Mouse (Mus musculus) erythroblast, adult 5-6 weeks (primary cell): Measurements from ENCODE around the gene Gm14597. TPM values are rescaled to one million over a fixed set of nuclear protein-coding genes. Genes with fewer than 3 reads are reported as not detected.
"Not testable (repeated sequence)": the region's sequence is repeated elsewhere in the genome, so short reads cannot be mapped to it uniquely, and the experiment has no call there.

ENCODE experiments used
- ATAC-seq: replicated peaks from 2 replicates; pipeline ENCODE4 v1.8.0; 2016; ENCODE audit warnings: moderate number of reproducible peaks, mild to moderate bottlenecking, moderate TSS enrichment, inconsistent platforms; ENCODE audit not compliant: poor library complexity, low FRiP score, severe bottlenecking
- total RNA-seq, 2 experiments: library from RNA; stranded (forward) in 1 of 2; stranded (reverse) in 1 of 2; fragments of 150-400 nt in 1 of 2; fragments of 200-764, 138-1000 nt in 1 of 2; gene quantifications; 2 replicates each; pipeline versions ENCODE4 v1.2.3 to v1.2.4; 2015 to 2017; ENCODE audit warnings: low replicate concordance in 2 of 2

The Gm14597 gene
- total RNA-seq (2015; ENCODE audit: low replicate concordance) (not detected in 2 replicates), total RNA-seq (2017; ENCODE audit: low replicate concordance) (not detected in 2 replicates)

DNA sequence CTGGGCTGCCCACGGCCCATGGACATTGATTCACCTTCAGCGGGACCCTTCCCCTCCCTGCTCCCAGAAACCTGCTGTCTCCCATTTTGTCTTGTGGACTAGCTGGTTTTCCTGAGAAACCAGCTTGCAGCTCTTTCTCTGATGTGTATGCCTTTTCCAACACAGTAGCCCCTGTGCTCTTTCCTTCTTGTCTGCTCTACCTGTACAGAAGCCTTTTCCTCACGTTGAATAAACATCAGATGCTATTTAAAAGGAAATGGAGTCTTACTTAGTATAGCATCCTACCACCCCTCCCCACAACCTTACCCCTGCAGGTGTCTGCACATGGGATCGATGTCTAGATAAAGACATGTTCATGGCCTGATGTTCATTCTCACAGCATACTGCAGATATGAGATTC, at the start of gene Gm14597:
TSS of gene Gm14597 (minus strand) at position 101 of the 400 bp plus-strand sequence.
- ATAC-seq = not testable (repeated sequence)

DNA sequence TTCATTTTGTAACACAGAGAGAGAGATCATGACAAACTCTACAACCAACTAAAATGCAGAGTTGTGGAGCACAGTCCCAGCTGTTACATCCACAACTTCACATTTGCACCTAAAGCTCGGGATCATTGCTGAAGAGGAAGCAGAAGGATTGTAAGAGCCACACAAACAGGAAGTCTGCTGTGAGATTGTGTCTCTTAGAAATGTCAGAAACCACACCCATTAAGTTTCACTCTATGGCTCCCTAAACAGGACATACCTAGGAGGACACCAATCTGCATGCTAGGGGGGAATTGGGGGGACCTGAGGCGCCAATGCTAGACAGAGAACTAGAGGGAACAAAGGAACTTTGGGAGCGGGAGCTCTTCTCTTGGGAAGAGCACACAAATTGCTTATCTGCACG, 44.1 kb upstream of the Gm14597 start:
- ATAC-seq = not testable (repeated sequence)

DNA sequence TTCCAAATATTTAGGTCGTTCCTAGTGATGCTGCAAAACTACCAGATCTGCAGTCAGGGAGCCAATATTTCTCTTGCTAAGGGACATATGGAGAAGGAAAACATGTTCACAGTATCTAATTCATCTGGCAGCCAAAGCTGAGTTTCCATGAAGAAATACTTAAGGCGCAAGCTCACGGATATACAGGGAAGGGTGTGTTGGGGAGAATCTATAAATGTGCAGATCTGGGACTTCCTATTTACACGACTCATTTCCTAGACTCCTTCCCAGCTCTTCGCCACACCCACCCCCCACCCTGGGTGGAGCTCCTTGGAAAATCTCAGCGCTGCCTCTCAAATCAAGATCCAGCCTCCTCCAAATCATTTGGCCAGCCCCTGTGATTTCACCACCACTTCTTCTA, 37.1 kb upstream of the Gm14597 start:
- no peak for ATAC-seq

DNA sequence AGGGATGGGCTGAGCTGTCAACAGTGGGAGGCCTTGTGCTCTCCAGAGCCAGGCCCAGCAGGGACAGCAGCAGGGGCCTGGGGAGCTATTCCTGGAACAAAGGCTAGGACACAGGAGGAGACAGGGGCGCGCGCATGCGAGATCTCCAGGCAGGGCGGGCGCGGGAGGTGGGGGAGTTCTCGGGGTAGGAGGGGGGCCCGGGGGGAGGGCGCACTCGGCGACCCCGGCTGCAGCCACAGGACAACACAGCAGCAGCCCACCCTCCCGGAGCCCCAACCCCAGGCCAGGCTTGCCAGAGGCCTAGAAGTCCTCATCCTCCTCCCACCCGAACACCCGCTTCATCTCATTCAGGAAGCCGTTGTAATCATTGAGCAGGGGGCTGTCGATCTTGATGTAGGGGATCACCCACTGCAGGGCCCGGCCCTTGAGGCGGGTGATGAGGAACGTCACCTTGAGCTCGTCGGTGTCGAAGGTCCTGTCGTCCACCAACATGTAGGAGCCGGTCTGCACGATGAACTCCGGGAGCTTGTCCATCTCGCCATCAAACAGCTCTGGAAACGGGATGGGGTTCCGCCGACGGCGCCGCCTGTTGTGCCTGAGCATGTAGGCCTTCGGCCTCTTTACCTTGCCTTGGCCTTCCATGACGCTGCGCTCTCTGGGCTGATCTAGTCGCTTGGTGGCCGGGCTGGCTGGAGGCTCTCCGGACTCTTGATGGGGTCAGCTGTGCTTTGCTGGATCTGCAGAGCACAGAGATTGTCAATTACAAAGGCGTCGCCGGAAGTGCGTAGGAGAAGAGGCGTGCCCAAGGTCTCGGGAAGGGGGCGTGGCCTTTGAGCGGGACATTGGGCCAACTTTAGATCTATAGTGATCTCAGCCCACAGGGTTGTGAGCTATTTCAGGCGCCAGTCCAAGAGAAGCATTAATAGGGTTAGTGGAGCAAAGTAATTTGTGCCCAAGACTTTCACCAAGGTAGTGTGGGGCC, 34.5 kb upstream of the Gm14597 start, which contains the start of gene Rtl8a:
TSS of gene Rtl8a (minus strand) at position 703 of the 982 bp plus-strand sequence.
- not testable (repeated sequence) for ATAC-seq

DNA sequence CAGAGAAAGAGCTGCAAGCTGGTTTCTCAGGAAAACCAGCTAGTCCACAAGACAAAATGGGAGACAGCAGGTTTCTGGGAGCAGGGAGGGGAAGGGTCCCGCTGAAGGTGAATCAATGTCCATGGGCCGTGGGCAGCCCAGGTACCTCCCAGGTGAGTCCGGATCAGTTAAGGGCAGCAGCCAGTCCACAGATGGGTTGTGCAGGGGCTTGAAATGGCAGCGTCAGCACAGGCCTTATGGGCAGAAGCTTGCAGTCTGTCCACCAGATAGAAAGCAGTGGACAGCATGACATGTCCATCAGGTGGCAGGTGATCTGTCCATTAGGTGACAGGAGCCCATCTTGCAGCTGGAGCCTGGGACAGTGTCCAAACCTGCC, 33.8 kb upstream of the Gm14597 start:
- ATAC-seq = not testable (repeated sequence)

DNA sequence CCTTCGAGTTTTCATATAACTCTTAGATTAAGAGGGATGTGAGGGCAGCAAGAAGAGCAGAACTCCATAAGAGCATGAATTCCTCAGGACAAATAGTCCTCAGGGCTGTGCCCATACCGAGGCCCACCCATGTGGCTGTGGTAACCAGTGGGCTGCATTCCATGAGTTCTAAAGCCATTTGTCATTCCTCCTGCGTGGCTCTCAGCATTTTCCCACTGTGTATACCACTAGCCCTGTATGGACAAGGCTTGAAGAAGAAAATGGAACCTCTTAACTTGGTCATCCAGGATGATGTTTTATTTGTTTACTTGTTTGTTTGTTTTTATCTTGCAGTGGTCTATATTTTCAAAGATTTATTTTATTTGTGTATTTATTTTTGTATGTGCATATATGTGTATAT, 29.3 kb upstream of the Gm14597 start:
- not testable (repeated sequence) for ATAC-seq

DNA sequence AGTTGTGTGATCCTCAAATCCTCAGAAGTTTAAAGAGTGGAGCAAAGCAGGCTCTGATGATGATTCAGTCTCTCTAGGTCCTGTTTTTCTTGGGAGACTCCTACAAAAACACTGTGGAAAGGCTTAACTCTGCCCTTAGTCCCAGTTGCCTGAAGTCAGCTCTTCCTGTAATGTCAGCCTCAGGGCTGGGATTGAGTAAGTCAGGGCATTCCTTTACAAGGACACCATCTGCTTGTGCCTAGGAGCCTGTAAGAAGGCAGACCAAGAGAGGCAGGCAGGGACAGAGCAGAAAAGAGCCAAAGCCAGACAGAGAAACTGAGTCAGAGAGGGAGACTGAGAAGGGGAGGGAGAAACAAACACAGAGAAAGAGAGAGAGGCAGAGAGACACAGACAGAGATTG, 2.6 kb upstream of the Gm14597 start:
- ATAC-seq = not testable (repeated sequence)

DNA sequence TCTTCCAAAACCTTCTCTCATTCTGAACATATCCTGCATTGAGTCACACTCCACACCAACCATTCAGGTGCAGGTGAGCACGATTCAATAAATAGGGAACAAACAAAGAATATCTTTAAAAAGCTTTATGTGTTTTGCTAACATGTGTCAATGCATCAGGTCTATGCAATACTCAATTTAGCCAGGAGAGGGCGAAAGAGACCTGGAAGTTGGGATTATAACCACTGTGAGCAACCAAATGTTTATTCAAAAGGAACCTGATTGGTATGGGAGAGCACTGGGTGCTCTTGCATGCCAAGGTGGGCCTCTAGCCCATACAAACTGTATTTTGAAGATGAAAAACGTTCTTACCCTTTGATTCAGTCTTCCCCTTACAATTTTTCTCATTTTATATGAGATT, 1.8 kb upstream of the Gm14597 start:
- no peak for ATAC-seq

DNA sequence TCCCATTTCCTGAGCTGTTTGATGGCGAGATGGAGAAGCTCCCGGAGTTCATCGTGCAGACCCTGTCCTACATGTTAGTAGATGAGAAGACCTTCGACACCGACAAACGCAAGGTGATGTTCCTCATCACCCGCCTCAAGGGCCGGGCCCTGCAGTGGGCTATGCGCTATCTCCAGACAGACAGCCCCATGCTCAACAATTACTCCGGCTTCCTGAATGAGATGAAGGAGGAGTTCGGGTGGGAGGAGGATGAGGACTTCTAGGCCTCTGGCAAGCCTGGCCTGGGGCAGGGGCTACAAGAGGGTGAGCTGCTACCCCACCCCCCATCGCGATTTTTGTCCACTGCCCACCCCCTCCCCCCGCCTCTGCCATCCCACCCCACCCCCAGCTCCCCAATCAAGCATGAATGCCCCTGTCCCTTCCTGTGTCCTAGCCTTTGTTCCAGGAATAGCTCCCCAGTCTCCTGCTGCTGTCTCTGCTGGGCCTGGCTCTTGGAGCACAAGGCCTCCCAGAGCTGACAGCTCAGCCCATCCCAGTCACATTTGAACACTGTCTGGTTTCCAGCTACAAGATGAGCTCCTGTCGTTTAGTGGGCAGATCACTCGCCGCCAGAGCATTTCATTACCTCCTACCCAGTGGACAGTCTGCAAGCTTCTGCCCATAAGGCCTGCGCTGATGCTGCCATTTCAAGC, 511 bp downstream of the Gm14597 start:
- no peak for ATAC-seq

DNA sequence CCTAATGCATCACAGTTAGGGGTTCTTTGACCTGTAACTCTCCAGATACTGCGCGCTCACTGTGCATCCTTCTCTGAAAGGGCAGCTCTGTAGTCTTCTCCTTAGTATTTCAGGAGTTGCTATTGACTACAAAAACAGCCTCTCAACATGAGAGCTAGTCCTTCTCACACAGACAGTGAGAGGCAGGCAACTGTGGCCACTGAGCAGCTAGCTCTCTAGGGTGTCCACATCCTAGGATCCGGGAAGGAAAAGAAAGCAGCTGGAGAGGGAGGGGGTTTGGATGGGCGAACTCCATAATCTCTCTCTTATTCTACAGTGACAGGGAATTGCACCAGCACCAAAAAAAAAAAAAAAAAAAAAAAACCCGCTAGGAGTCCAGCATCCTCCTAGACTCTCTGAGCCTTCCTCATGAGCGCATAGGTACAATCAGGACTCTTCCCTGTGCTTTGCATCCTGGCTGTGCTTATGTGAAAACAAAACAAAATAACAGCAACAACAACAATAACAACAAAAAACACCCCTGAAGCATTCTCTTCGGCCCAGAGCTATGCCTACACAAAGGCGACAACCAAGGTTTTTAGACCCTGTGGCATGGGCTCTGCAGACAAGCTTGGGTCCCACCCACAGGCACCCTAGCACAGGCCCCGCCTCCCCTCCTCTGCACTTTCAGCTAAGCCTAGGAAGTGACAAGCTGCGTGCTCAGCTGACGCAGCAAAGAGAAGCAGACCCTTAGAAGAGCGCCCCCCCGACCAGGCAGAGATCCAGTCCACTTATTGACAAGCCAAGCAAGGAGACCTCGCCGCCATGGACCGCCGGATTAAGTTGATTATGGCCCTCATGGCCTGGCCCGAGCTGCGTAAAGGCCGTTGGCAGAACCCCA, 1.3 kb downstream of the Gm14597 start, which contains the start of gene Rtl8c:
TSS of gene Rtl8c (plus strand) at position 791 of the 880 bp plus-strand sequence.
- ATAC-seq = no peak

DNA sequence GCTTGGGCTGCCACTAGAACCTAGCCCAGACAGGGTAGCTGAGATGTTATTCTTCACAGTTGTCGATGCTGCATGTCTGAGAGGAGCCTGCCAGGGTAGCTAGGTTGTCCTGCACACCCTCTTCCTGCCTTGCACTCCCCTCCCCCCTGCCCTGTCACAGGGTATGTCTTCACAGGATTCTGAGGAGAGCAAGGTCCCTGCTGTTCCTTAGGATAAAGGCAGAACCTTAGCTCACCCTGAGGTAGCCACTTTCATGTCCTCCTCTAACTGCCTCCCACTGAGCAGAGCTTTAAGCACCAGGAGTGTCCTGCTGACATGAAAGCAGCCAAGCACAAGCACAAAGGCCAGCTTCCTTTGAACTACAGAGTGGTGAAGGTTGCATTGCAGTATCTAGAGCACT, 2.6 kb downstream of the Gm14597 start:
- ATAC-seq = not testable (repeated sequence)

DNA sequence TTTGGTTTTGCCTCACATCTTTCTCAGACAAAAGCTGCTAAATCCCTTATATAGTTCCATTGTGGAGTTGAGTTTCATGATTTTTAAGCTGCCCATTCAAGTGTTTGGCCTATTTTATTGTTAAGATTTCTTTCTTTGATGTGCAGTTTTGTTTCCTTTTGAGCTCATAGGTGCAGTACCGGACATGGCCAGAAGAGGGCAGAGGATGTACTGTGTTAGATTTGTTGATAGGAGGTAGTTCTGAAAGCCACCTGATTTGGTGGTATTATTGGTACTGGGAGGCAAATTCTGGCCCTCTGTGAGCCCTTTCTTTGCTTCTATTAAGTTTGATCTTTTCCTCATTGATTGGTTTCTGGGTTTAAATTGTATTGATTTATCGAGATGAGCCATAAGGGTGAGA, 8.8 kb downstream of the Gm14597 start:
- not testable (repeated sequence) for ATAC-seq

DNA sequence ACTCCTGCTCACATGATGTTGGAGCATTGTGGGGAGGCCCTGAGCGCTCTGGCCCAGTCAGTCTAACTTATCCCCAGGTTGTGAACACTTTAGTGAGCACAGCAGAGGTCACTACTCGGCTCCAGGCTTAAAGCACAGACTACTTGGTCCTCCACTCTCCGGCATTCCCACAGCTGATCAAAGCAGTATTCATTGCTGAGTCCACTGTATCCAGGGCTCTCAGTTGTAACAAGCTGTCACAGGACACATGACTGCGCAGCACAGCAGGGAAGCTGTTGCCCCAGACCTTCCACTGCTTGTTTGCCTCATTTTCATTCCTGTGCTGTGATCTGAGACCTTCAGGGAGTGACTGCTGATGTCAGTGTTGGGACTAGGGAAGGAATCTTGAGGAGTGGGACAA, 25.4 kb downstream of the Gm14597 start:
- ATAC-seq = not testable (repeated sequence)

DNA sequence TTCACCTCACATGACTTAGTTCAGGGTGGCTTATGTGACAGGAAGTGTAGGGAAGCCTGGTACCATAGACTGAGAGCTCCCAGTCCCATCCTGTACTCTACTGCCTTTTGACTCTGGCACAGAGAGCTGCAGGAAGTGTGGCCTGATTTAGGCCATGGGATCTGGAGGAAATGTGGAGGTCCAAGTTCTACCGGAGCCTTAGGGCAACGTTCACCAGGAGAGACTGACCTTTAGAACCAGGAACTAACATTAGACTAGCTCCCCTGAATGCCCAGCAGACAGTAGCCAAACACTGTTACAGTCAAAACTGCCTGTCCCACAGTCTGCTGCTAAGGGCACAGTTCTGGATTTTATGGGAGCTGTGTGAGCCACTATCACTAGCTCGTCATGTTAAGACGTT, 27.4 kb downstream of the Gm14597 start:
- ATAC-seq = not testable (repeated sequence)

DNA sequence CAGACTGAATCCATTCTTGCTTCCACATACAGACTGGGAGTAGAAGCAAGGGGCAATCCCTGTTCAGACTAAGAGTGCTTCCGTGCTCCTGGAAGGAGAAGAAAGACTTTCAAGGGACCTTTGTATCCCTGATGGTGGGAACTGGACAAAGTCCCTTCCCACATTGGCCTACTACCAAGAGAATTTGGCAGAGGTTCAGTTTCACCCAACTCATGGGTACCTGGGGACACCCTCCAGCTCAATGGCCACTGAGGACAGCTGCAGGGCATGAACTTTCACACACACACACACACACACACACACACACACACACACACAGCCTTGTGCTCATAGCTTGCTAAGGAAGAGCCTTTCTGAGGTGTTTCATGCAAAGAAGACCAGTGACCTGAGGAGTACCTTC, 29.5 kb downstream of the Gm14597 start:
- ATAC-seq = no peak

Other genes starting within 250 kb of the Gm14597 start
- gene Mospd1, start 238.5 kb downstream of the Gm14597 start, total RNA-seq (2015; ENCODE audit: low replicate concordance) = 67.1 and 79.0 TPM in 2 replicates
- 71.8 and 76.8 TPM in 2 replicates for gene Mospd1, start 238.5 kb downstream of the Gm14597 start, total RNA-seq (2017; ENCODE audit: low replicate concordance)
- not detected in 2 replicates for gene Etd, start 174.1 kb downstream of the Gm14597 start, total RNA-seq (2015; ENCODE audit: low replicate concordance)
- not detected in 2 replicates for gene Etd, start 174.1 kb downstream of the Gm14597 start, total RNA-seq (2017; ENCODE audit: low replicate concordance)
- gene Rtl8c, start 947 bp downstream of the Gm14597 start, total RNA-seq (2015; ENCODE audit: low replicate concordance) = not detected in 2 replicates
- gene Rtl8c, start 947 bp downstream of the Gm14597 start, total RNA-seq (2017; ENCODE audit: low replicate concordance) = not detected in 2 replicates
- gene Rtl8a, start 34.7 kb upstream of the Gm14597 start, total RNA-seq (2015; ENCODE audit: low replicate concordance) = 4.0 TPM in 1 of 2 replicates, not detected in the other
- 0.42 and 1.4 TPM in 2 replicates for gene Rtl8a, start 34.7 kb upstream of the Gm14597 start, total RNA-seq (2017; ENCODE audit: low replicate concordance)
- 2.7 and 3.5 TPM in 2 replicates for gene Rtl8b, start 61.4 kb upstream of the Gm14597 start, total RNA-seq (2015; ENCODE audit: low replicate concordance)
- gene Rtl8b, start 61.4 kb upstream of the Gm14597 start, total RNA-seq (2017; ENCODE audit: low replicate concordance) = 0.42 TPM in 1 of 2 replicates, not detected in the other
- gene 4930502E18Rik, start 115.8 kb upstream of the Gm14597 start, total RNA-seq (2015; ENCODE audit: low replicate concordance) = not detected in 2 replicates
- gene 4930502E18Rik, start 115.8 kb upstream of the Gm14597 start, total RNA-seq (2017; ENCODE audit: low replicate concordance) = not detected in 2 replicates
- not detected in 2 replicates for gene 1700013H16Rik, start 148.9 kb upstream of the Gm14597 start, total RNA-seq (2015; ENCODE audit: low replicate concordance)
- not detected in 2 replicates for gene 1700013H16Rik, start 148.9 kb upstream of the Gm14597 start, total RNA-seq (2017; ENCODE audit: low replicate concordance)
- not detected in 2 replicates for gene Zfp36l3, start 167.4 kb upstream of the Gm14597 start, total RNA-seq (2015; ENCODE audit: low replicate concordance)
- gene Zfp36l3, start 167.4 kb upstream of the Gm14597 start, total RNA-seq (2017; ENCODE audit: low replicate concordance) = not detected in 2 replicates
- 1.0 and 5.8 TPM in 2 replicates for gene Xlr, start 188.7 kb upstream of the Gm14597 start, total RNA-seq (2015; ENCODE audit: low replicate concordance)
- 2.2 TPM in 1 of 2 replicates, not detected in the other for gene Xlr, start 188.7 kb upstream of the Gm14597 start, total RNA-seq (2017; ENCODE audit: low replicate concordance)